Mouse (Mus musculus) thymus, postnatal 25 days (tissue): ENCODE data around the gene Hkdc1.
"Not testable (repeated sequence)": the region's sequence is repeated elsewhere in the genome, so short reads cannot be mapped to it uniquely, and the experiment has no call there.

ENCODE experiments used
- DNase-seq: peaks from one replicate; pipeline ENCODE4 v3.0.0; 2022

Gene Hkdc1

GRCm38 (mm10) chr10:62422255-62422654, at the start of gene Hkdc1:
Hkdc1 (minus strand) TSS chr10:62422491.
- no peak for DNase-seq

GRCm38 (mm10) chr10:62471105-62471504, 48.8 kb upstream of the Hkdc1 start:
- no peak for DNase-seq

DNA sequence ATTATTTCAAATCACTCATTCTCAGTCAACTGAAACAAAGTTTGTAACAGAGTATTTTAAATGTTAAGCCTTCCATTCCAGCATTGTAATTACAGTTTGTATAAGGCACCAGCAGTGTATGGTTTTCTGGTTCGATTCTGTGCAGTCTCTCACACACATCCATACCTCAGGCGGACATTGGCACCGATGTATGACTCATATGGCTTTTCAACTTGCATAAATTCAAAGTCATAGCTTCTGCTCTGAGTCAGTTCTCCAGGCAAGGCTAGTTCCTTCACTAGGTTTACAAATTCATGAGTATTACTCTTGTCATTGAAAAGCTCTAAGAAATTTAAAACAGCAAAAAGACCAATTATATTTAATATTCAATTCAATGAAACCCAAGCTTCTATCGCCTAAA, 47.4 kb upstream of the Hkdc1 start:
- no peak for DNase-seq

GRCm38 (mm10) chr10:62461321-62461720, 39.0 kb upstream of the Hkdc1 start:
- DNase-seq, result no peak

DNA sequence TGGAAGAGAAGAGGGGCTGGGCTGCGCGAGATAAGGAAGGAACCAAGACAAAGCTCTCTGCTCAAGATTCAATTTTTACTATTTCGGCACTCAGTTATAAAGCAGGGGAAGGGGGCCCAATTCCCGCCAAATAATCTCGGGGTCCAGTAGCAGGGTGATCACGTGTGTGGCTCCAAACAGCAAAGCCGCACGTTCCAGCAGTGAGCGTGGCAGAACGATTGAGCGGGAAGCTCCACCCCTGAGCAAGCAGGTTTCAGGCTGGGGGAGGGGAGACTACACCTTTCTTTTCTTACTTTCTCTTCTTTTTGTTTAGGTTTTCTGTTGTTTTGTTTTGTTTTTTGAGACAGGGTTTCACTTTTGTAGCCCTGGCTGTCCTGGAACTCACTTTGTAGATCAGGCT, 29.7 kb upstream of the Hkdc1 start:
- DNase-seq, result not testable (repeated sequence)

GRCm38 (mm10) chr10:62450280-62450640, 28.0 kb upstream of the Hkdc1 start:
- no peak for DNase-seq

DNA sequence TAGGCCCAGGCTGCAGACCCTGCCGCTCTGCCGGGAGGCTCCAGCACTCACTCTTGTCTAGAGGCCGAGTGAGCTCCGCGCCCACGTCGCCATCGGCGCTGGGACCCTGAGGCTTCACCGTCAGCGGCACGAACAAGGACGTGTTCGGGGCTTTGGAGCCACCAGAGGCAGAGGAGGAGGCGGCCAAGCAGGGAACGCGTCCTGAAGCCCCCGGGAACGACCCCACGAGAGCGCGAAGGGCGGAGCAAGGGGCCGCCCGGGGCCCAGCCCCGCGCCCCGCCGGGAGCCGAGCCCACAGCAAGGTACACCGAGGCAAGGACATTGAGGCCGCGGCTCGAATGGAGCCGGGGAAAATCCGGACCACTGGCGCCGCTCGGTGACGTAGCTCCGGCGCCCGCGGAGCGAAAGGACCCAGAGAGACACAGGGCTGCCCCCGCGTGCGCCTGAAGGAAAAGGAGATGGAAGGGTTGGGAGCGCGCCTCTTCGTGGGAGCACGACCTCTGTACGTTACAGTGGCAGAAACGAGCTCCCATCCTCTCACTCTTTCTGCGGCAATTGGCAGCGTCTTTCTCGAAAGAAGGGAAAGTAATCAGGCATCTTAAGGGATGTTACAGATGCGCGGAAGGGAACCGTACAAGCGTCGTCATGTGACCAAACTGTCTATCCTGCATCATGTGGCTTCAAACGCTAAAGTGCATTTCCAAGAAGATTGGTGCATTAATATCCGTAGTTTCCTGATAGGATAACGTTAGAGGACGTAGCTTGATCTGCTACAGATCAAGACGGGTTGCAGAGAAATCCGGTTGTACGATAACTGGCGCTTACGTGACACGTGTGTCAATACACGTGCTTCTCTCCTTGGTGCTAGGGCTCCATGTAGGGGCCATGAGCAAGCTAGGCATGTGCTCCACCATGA, 27.3 kb upstream of the Hkdc1 start, which contains the start of the genes 4930507D05Rik and Supv3l1:
4930507D05Rik (plus strand) TSS at position 126 of the 916 bp plus-strand sequence.
Supv3l1 (minus strand) TSS at position 375 of the 916 bp plus-strand sequence.
- DNase-seq, result peak; percentile 93

DNA sequence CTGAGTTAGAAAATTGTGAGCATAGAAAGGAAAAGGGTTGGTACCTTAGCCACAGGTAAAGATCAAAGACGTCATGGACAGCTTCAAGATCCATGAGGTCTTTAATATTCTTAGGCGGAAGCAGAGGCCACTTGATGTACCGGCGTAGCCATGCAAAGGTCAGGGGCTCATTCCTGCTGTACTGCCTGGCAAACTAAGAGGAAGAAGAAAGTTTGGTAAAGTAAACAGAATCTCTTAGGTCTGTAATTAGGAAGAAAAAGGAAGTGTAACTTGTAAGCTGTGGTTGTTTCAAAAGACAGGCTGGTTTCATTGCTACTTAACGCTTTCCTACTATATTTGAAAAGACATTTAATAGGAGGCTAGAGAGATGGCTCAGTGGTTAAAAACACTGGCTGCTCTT, 8.1 kb upstream of the Hkdc1 start:
- no peak for DNase-seq

- DNase-seq, result no peak
Measured at GRCm38 (mm10) chr10:62425081-62425871, 3.0 kb upstream of the Hkdc1 start.

GRCm38 (mm10) chr10:62421127-62421526, 1.2 kb downstream of the Hkdc1 start:
- no peak for DNase-seq

DNA sequence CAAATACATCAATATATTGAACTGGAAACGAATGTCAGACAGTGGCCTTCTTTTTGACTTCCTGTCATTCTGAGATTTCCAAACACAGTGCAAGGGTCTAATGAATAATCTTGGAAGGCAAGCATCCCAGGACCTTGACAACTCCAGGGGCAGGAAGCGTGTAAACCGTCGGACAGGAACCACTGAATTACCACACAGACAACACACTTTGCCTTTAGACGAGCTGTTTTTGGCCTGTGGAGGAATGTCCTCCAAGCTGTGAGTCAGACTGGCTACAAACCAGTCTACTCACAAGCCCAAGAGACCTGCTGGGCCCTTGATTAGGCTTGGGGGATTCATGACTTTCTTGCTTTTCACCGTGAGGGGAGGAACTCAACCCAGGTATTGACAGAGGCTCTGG, 1.9 kb downstream of the Hkdc1 start:
- no peak for DNase-seq

DNA sequence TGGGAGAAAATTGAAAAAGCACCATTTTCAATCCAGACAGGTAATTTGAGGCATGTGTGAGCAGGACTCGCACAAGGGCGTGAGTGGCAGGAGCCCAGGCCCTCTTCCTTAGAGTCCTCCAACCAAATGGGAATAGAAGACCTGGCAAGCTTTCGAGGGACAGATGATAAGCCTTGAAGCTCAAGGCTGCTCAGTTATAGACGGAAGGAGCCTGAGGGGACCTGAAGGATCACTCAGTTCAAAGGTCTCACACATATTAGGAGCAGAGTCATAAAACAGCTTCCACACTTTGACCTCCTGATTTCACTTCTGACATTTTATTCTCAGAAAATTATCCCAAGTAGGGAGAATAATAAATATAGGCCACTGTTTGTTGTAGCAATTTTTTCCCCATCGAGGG, 2.9 kb downstream of the Hkdc1 start:
- no peak for DNase-seq

- DNase-seq, result no peak
Measured at GRCm38 (mm10) chr10:62418831-62419356, 3.4 kb downstream of the Hkdc1 start.

- no peak for DNase-seq
Measured at GRCm38 (mm10) chr10:62413606-62413982, 8.7 kb downstream of the Hkdc1 start.

GRCm38 (mm10) chr10:62412906-62413605, 9.2 kb downstream of the Hkdc1 start:
- DNase-seq, result no peak

GRCm38 (mm10) chr10:62411431-62412410, 10.6 kb downstream of the Hkdc1 start:
- DNase-seq, result no peak

- DNase-seq, result peak; percentile 61
Measured at GRCm38 (mm10) chr10:62410943-62411342, 11.3 kb downstream of the Hkdc1 start.

GRCm38 (mm10) chr10:62404901-62405300, 17.4 kb downstream of the Hkdc1 start:
- peak; percentile 69 for DNase-seq

DNA sequence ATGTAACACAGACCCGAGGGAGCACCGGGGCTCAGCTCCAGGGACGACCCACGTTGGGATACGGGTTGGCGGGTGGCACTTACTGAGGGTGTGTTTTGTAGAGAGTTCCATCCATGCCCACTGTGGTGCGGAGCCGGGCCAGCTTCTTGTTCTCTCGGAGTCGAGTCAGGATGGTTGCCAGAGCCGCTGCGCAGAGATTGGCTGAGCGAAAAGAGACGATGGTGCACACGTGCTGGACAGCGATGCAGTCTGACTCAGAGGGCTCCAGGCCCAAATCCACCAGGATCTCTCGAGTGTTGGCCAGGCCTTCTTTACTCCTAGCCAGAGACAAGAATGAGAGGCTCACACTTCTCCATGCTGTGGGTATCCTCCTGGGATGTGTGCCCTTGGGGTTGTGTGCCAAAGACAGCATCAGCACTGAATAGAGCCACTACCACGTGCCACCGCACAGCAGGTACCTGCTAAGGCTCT, 20.6 kb downstream of the Hkdc1 start:
- DNase-seq, result no peak

GRCm38 (mm10) chr10:62383011-62383410, 39.3 kb downstream of the Hkdc1 start:
- no peak for DNase-seq

DNA sequence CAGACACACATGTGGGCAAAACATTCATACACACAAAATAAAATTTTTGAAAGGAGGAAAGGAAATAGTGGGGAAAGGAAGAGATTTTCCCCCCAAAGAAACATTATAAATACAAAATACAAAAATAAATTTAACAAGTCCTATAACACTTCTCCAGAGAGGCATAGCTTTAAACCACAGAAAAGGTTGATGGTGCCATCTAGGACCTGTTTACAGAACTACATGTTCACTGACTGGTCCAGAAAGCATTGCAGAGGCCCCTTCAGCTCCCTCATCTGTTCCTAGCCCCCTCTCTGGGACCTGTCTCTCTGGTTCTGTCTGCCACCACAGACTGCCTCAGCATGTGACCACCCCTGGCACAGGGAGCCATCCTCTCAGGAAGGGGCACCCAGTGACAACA, 41.4 kb downstream of the Hkdc1 start:
- no peak for DNase-seq

- DNase-seq, result no peak
Measured at GRCm38 (mm10) chr10:62379808-62380207, 42.5 kb downstream of the Hkdc1 start, which contains the start of gene Hk1. Hk1 (minus strand) TSS chr10:62379908.
